Mouse (Mus musculus) gonadal fat pad, adult 2 months (tissue): ENCODE measurements around the gene Mtmr6. TPM values are rescaled to one million over a fixed set of nuclear protein-coding genes. Genes with fewer than 3 reads are reported as not detected.
"Not testable (repeated sequence)": the region's sequence is repeated elsewhere in the genome, so short reads cannot be mapped to it uniquely, and the experiment has no call there.

ENCODE experiments used
- DNase-seq: peaks from one replicate; pipeline ENCODE4 v3.0.0-alpha.2; 2012; ENCODE audit warnings: low read depth
- polyA plus RNA-seq: library from polyadenylated mRNA; depleted of rRNA; stranded (reverse); fragments of >200 nt; gene quantifications from 2 replicates; pipeline ENCODE4 v1.2.3, GENCODE M21; 2012; rRNA removed

Mtmr6 gene
- polyA plus RNA-seq, 1 experiment: 26.5 TPM

DNA sequence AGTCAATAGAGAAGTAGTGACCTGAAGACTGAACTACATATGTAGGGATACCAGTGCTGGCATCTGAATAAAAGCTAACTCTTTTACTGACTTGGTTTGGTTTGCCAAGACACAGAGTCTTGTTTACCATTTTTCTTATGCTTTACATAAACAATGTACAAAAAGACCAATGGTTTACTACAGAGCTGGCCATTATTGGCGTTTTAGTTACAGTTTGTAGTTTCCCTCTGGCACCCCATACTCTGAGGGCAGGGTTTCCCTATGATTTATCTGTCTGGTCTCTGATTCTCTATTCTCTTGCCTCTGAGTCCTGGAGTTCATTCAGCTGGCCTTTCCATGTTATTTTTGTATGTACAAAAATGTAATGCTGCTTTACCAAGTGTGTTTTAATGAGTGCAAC is 30.5 kb downstream of the Mtmr6 start:
- DNase-seq: no peak

DNA sequence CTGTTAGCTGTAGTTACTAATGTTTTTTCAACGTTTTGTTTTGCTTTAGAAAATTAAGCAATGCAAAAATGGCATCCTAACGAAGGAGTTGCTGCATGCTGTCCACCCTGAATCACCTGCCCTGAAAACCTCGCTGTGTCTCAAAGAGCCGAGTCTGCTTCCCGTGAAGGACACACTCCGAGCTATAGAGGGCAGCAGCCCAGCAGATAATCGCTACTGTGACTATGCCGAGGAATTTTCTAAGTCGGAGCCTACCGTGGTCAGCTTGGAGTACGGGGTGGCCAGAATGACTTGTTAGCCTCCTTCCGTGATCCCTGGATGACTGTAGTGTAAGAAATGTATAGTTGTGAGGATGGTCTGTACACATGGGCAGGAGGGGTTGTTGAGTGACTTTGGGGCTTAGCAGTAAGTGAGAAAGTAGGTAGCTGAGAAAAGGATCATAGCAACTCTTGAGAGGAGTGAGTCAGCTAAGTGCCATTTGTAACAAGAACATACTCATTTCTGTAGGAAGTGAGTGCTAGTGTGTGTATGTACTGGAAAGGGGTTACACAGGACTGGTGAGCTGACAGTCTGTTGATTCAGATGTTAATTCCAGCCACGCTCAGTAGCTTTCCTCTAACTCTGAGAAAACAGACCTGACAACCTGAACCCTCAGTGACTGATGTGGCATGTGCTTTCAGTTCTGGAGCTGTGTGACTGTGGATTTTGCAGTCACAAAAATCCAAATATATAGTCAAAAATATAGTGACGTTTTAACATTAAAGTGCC is 35.4 kb downstream of the Mtmr6 start:
- DNase-seq: no peak

DNA sequence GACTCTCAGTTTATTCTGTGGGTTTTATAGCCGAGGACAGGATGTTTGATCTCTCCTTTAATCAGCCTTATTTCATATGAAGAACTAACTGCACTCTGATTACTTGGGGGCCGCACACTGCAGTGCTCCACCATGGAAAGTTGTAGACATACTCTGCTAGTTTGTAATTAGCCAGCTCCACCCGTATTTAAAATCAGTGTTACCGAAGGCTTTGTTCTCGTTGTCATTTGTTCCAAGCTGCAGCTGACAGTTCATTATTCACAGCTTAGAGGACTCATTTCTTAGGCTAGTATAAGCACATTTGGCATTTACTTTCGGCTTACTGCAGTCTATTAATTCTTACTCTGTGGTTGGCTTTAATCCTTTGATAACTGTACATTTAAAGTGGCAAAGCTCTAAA is 36.0 kb downstream of the Mtmr6 start:
- no peak for DNase-seq

DNA sequence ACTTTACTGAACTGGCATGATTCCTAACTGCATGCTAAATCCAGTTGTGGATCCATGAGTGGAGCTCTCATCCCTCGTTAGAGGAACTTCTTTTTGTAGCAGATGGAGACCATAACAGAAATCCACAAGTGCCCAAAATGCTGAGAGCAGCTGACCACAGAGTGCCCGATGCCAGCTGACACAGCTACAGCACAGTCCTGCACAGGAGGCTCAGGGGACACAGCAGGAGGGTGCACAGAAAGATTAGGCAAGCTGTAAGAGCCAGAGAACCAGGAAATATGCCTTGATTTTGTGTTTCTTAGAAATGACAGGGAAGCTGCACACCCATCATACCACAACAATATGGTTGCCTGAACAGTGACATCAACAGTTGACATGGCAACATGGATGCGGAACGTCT is 37.4 kb downstream of the Mtmr6 start:
- no peak for DNase-seq

DNA sequence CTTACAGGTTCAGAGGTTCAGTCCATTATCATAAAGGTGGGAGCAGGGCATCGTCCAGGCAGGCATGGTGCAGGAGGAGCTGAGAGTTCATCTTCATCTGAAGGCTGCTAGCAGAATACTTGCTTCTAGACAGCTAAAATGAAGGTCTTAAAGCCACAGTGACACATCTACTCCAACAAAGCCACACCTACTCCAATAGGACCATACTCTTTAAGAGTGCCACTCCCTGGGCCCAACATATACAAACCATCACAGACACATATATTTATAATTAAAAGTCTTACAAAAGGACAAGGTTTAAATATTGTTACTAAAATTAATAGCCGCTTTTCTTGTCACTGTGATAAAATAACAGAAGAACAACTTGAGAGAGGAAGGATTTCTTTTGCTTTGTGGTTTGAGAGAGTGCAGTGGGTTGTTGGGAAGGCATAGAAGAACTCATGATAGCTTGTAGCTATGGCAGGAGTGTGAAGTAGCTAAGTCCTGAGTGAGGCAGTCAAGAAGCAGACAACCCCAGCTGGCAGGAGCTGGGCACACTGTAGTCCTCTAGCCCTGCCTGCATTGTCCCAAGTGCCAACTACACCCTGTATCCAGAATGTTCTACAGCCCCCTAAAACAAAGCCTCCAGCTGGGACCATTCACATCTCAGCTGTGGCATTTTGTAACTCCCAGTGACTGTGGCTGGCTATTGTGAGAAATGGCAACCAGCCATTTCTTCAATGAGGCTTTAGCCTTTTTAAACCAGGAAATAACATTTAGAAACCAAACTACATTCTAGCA is 39.6 kb downstream of the Mtmr6 start:
- no peak for DNase-seq

DNA sequence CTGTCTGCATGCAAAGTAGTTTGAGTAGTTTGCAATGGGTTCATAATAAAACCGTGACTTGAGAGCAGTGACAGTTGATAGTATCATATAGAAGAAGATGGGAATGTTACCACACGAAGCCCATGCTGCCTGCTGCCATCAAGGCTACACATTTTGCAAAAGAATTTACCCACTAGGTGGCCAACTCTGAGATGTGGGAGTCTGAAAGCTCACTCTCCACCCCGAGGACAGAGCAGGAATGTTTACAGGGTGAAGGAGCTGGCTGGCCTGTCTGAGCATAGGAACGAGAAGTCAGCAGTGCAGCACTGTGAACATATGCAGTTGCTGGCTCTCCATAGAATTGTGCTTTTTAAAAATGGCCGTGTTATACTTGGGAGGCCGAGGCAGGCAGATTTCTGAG is 43.1 kb downstream of the Mtmr6 start:
- no peak for DNase-seq

DNA sequence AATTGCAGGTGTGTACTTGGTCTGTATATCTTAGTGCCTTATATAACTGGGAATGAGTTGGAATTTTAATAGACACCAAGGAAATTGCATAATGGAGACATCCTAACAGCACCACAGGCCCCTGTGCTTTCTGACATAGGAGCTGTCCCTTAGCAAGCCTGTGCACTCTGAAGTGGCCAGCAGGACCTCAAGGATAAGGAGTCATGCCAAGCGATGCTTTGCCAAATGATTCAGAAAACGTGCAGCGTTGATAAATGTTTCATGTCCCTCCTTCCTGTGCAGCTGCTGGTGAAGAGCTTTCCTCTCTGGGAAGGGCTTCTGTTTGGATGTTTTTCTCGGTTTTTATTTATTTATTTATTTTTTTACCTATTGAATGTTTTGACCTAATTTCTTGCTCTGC is 45.7 kb downstream of the Mtmr6 start:
- DNase-seq: no peak

DNA sequence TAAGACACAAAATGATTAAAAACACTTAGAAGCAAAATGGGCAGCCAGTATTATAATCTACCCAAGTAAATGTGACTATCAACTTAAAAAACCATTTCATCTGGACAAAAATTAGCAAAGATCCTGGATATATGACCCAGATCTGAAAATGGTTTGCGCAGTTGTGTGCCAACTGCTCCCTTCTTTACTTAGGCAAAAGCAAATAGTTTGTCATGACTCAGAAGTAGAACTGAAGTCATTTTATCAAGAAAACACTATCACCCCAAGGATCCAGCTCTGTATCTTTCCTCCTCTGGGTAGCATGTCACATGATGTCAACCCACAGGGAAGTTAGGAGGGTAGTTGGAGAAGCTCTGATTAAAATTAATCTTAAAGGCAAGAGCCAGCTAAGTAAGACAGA is 54.2 kb downstream of the Mtmr6 start:
- no peak for DNase-seq

DNA sequence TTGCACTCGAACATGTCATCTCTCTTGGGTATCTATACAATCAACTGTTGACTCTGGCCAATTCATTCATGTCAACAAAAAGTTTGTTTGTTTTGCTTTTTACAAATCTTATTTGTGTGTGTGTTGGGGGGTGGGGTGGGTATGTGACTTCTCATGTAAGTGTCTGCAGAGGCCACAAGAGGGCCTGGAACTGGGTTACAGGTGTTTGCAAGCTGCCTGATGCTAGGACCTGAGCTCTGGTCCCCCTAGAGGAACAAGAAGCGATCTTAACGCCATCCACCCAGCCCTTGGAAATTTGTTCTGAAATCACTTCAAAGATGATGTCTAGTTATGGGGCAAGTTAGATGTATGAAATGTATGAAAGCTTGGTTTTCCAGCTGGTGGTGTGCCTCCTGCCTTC is 55.8 kb downstream of the Mtmr6 start:
- DNase-seq: no peak

DNA sequence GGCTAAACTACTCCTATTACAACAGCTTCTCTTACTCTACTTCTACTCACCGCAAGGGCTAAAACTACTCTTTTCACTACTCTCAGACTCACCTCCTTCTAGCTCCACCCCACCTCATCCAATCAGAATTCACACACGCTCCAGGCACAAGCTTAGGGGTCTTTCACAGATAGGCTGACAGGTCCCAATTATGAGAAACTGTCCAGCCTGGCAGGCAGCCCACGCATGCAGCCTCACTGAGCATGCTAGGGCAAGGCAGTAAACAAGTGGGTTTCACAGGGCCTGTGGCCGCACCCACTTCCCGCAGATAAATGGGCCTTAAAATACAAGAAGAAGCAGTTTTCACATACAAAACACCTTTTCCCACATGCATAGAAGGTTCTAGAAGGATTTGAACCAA is 75.0 kb downstream of the Mtmr6 start:
- DNase-seq: not testable (repeated sequence)

DNA sequence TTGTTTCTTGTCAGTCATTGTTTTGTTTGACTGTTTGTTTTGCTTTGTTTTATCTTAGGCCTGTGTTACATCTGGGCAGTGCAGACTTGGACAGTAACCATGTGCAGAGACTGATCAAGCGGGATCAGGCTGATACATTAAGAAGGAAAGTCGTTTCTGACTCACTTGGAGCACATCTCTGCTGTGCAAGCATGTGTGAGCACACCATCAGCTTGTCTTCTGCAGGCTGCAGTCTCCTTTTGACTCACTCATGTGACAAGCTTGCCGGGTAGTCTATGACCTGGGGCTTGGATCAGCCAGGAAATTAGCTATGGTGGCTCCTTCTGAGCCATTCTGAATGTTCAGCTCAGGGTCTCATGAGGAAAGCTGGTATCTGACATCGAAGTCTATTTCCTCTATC is 75.5 kb downstream of the Mtmr6 start:
- DNase-seq: no peak

DNA sequence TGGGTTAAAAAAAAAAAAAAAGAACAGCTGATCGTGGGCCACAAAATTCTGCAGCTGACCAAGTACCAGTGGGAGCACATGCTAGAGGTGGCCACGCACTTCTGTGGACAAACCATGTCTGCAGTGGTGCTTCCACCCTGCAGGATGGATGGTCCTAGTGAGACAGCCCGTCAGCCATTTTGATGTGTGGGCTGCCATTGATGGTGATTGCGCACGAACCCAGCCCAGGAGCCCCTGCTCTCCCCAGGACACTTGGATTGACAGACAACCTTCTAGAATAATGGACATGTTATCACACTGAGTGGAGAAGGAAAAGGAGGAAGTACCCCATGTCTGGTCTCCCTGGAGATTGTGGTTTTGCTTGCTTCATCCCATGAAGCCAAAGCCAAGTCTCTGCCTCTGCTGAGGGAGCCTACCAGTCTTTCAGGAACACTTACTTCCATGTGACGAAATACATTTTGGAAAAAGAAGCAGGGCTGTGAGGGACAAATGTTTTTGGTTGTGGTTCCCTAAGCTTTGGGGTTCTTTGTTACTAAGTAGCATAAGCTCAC is 80.4 kb downstream of the Mtmr6 start:
- no peak for DNase-seq

Other genes with a start within 250 kb of the Mtmr6 start
- 0.70 and 1.8 TPM in 2 replicates for gene Atp8a2, start 68.0 kb upstream of the Mtmr6 start, polyA plus RNA-seq
- 0.03 TPM in 1 of 2 replicates, not detected in the other for gene Nupl1, start 13.8 kb upstream of the Mtmr6 start, polyA plus RNA-seq
- gene Gm49336, start 13.7 kb upstream of the Mtmr6 start, polyA plus RNA-seq: 17.6 and 18.7 TPM in 2 replicates
- 0.15 and 0.18 TPM in 2 replicates for gene Amer2, start 108.0 kb downstream of the Mtmr6 start, polyA plus RNA-seq